Mouse (Mus musculus) MEL (cell line): ENCODE results near the gene Pjvk. TPM values are rescaled to one million over a fixed set of nuclear protein-coding genes. Genes with fewer than 3 reads are reported as not detected.

Experiments
- DNase-seq: peaks from one replicate; pipeline ENCODE4 v3.0.0; 2011; ENCODE audit warnings: low read depth, low spot score
- H3K27ac ChIP-seq: 2 replicates; pipeline ENCODE4 v1.5.1; 2012; ENCODE audit warnings: low read depth, mild to moderate bottlenecking, control low read depth, low read length, moderate library complexity; ENCODE audit not compliant: control insufficient read depth
- H3K27me3 ChIP-seq, 2 experiments: fragments of 150-350 bp in 1 of 2; sonication (generic) in 1 of 2; 2 replicates each; pipeline ENCODE4 v1.6.1; 2012; ENCODE audit warnings: low read length in 2 of 2, mild to moderate bottlenecking in 2 of 2, improper control_type of control experiment in 1 of 2, moderate library complexity in 1 of 2; ENCODE audit not compliant: insufficient read depth in 2 of 2, control insufficient read depth in 1 of 2
- H3K36me3 ChIP-seq, 2 experiments: 2 replicates each; pipeline ENCODE4 v1.6.1; 2012 to 2014; ENCODE audit warnings: low read length in 2 of 2, improper control_type of control experiment in 1 of 2, inconsistent platforms in 1 of 2, mild to moderate bottlenecking in 1 of 2; ENCODE audit not compliant: insufficient read depth in 2 of 2, control insufficient read depth in 1 of 2
- H3K4me1 ChIP-seq, 2 experiments: fragments of 150-350 bp in 1 of 2; sonication (generic) in 1 of 2; 2 replicates each; pipeline ENCODE4 v1.6.1; 2012; ENCODE audit warnings: low read length in 2 of 2, improper control_type of control experiment in 1 of 2, mild to moderate bottlenecking in 1 of 2; ENCODE audit not compliant: insufficient read depth in 2 of 2, control insufficient read depth in 1 of 2
- H3K4me3 ChIP-seq, 2 experiments: fragments of 150-350 bp in 1 of 2; sonication (generic) in 1 of 2; 2 replicates each; pipeline ENCODE4 v1.5.1; 2012; ENCODE audit warnings: low read depth in 2 of 2, low read length in 2 of 2, mild to moderate bottlenecking in 2 of 2, moderate library complexity in 2 of 2, control low read depth in 1 of 2, improper control_type of control experiment in 1 of 2; ENCODE audit not compliant: control insufficient read depth in 1 of 2, insufficient read depth in 1 of 2
- H3K79me2 ChIP-seq: 2 replicates; pipeline ENCODE4 v1.6.1; 2012; ENCODE audit warnings: mild to moderate bottlenecking, low read length, moderate library complexity; ENCODE audit not compliant: control insufficient read depth, poor library complexity, insufficient read depth
- H3K9ac ChIP-seq: 2 replicates; pipeline ENCODE4 v1.6.1; 2012; ENCODE audit warnings: low read depth, mild to moderate bottlenecking, control low read depth, low read length, moderate library complexity; ENCODE audit not compliant: control insufficient read depth, poor library complexity, severe bottlenecking
- H3K9me3 ChIP-seq: fragments of 150-350 bp; sonication (generic); replicated peaks from 2 replicates; pipeline ENCODE4 v1.6.1; 2012; ENCODE audit warnings: mild to moderate bottlenecking, low read length, improper control_type of control experiment, moderate library complexity; ENCODE audit not compliant: insufficient read depth
- BHLHE40 ChIP-seq: IDR thresholded peaks from 2 replicates; pipeline ENCODE4 v1.6.1; 2012; ENCODE audit warnings: low read depth, mild to moderate bottlenecking, inconsistent platforms, low read length, improper control_type of control experiment, borderline replicate concordance
- CHD1 ChIP-seq: IDR thresholded peaks from 2 replicates; pipeline ENCODE4 v1.6.1; 2012; ENCODE audit warnings: low read depth, mild to moderate bottlenecking, inconsistent platforms, low read length, improper control_type of control experiment
- CTCF ChIP-seq, 3 experiments: IDR thresholded peaks in 2 of 3; conservative IDR thresholded peaks in 1 of 3; 2 replicates each; pipeline ENCODE4 v1.5.1; 2011 to 2012; ENCODE audit warnings: low read length in 3 of 3, low read depth in 2 of 3, mild to moderate bottlenecking in 2 of 3, improper control_type of control experiment in 1 of 3, inconsistent platforms in 1 of 3, mixed read lengths in 1 of 3, moderate library complexity in 1 of 3; ENCODE audit not compliant: control insufficient read depth in 1 of 3, insufficient read depth in 1 of 3, poor library complexity in 1 of 3, severe bottlenecking in 1 of 3
- EP300 ChIP-seq, 2 experiments: IDR thresholded peaks; 2 replicates each; pipeline ENCODE4 v1.6.1; 2011; ENCODE audit warnings: improper control_type of control experiment in 2 of 2, low read length in 2 of 2, low read depth in 1 of 2, mild to moderate bottlenecking in 1 of 2
- ETS1 ChIP-seq: IDR thresholded peaks from 2 replicates; pipeline ENCODE4 v1.6.1; 2012; ENCODE audit warnings: low read depth, mild to moderate bottlenecking, inconsistent platforms, low read length, improper control_type of control experiment, moderate library complexity
- GATA1 ChIP-seq: IDR thresholded peaks from 2 replicates; pipeline ENCODE4 v1.6.1; 2011; ENCODE audit warnings: low read depth, low read length, improper control_type of control experiment
- HCFC1 ChIP-seq: IDR thresholded peaks from 2 replicates; pipeline ENCODE4 v1.6.1; 2012; ENCODE audit warnings: low read depth, mild to moderate bottlenecking, inconsistent platforms, low read length, improper control_type of control experiment, moderate library complexity
- JUND ChIP-seq: IDR thresholded peaks from 2 replicates; pipeline ENCODE4 v1.6.1; 2011; ENCODE audit warnings: low read depth, mild to moderate bottlenecking, improper control_type of control experiment, low read length
- KAT2A ChIP-seq: conservative IDR thresholded peaks from 2 replicates; pipeline ENCODE4 v1.6.1; 2012; ENCODE audit warnings: low read depth, low read length, improper control_type of control experiment, inconsistent platforms
- MAZ ChIP-seq: IDR thresholded peaks from 2 replicates; pipeline ENCODE4 v1.6.1; 2012; ENCODE audit warnings: low read depth, mild to moderate bottlenecking, inconsistent platforms, low read length, improper control_type of control experiment
- MXI1 ChIP-seq: IDR thresholded peaks from 2 replicates; pipeline ENCODE4 v1.6.1; 2011; ENCODE audit warnings: mild to moderate bottlenecking, low read depth, low read length, improper control_type of control experiment
- NELFE ChIP-seq: IDR thresholded peaks from 2 replicates; pipeline ENCODE4 v1.6.1; 2011; ENCODE audit warnings: low read depth, low read length, improper control_type of control experiment
- NRF1 ChIP-seq: IDR thresholded peaks from 2 replicates; pipeline ENCODE4 v1.6.1; 2014; ENCODE audit warnings: low read depth, mild to moderate bottlenecking, inconsistent platforms, low read length, improper control_type of control experiment, moderate library complexity; ENCODE audit not compliant: poor library complexity, insufficient read depth, severe bottlenecking
- POLR2A ChIP-seq, 2 experiments: IDR thresholded peaks; 2 replicates each; pipeline ENCODE4 v1.6.1; 2011 to 2012; ENCODE audit warnings: low read length in 2 of 2, mild to moderate bottlenecking in 2 of 2, control low read depth in 1 of 2, improper control_type of control experiment in 1 of 2, low read depth in 1 of 2, moderate library complexity in 1 of 2; ENCODE audit not compliant: control insufficient read depth in 1 of 2, insufficient read depth in 1 of 2, poor library complexity in 1 of 2
- POLR2AphosphoS2 ChIP-seq: IDR thresholded peaks from 2 replicates; pipeline ENCODE4 v1.6.1; 2011; ENCODE audit warnings: low read length, improper control_type of control experiment
- POLR2AphosphoS5 ChIP-seq: IDR thresholded peaks from 2 replicates; pipeline ENCODE4 v1.6.1; 2012; ENCODE audit warnings: low read depth, borderline replicate concordance, mild to moderate bottlenecking, inconsistent platforms, low read length, moderate library complexity, mixed read lengths
- TAL1 ChIP-seq: IDR thresholded peaks from 2 replicates; pipeline ENCODE4 v1.6.1; 2012; ENCODE audit warnings: mild to moderate bottlenecking, inconsistent platforms, low read length, moderate library complexity, mixed read lengths
- TBP ChIP-seq: IDR thresholded peaks from 2 replicates; pipeline ENCODE4 v1.8.0; 2011; ENCODE audit warnings: low read depth, low read length, improper control_type of control experiment
- UBTF ChIP-seq: IDR thresholded peaks from 2 replicates; pipeline ENCODE4 v1.6.1; 2012; ENCODE audit warnings: low read depth, mild to moderate bottlenecking, inconsistent platforms, low read length, improper control_type of control experiment, moderate library complexity, borderline replicate concordance; ENCODE audit not compliant: insufficient read depth
- USF2 ChIP-seq, 2 experiments: IDR thresholded peaks; 2 replicates each; pipeline ENCODE4 v1.6.1; 2011 to 2012; ENCODE audit warnings: improper control_type of control experiment in 2 of 2, low read length in 2 of 2, borderline replicate concordance in 1 of 2, inconsistent platforms in 1 of 2, low read depth in 1 of 2, mild to moderate bottlenecking in 1 of 2; ENCODE audit not compliant: insufficient read depth in 1 of 2
- ZC3H11A ChIP-seq: IDR thresholded peaks from 2 replicates; pipeline ENCODE4 v1.6.1; 2012; ENCODE audit warnings: low read depth, mild to moderate bottlenecking, inconsistent platforms, low read length, improper control_type of control experiment
- ZKSCAN1 ChIP-seq: IDR thresholded peaks from 2 replicates; pipeline ENCODE4 v1.6.1; 2012; ENCODE audit warnings: low read depth, mild to moderate bottlenecking, inconsistent platforms, low read length, improper control_type of control experiment, moderate library complexity
- ZMIZ1 ChIP-seq: IDR thresholded peaks from 2 replicates; pipeline ENCODE4 v1.6.1; 2012; ENCODE audit warnings: low read depth, mild to moderate bottlenecking, inconsistent platforms, low read length, improper control_type of control experiment, moderate library complexity
- ZNF384 ChIP-seq: IDR thresholded peaks from 2 replicates; pipeline ENCODE4 v1.6.1; 2012; ENCODE audit warnings: low read depth, mild to moderate bottlenecking, inconsistent platforms, low read length, improper control_type of control experiment
- polyA plus RNA-seq, 2 experiments: library from polyadenylated mRNA; stranded (reverse) in 1 of 2; unstranded in 1 of 2; fragments of >175 nt in 1 of 2; fragments of >200 nt in 1 of 2; gene quantifications; 2 replicates each; pipeline versions ENCODE4 v1.2.1 to v1.2.4; 2012; ENCODE audit warnings: low replicate concordance in 2 of 2, low read depth in 1 of 2; ENCODE audit not compliant: insufficient read length in 2 of 2, insufficient read depth in 1 of 2, missing spikeins in 1 of 2
- total RNA-seq: library from RNA; depleted of rRNA; stranded (reverse); fragments of 300-350 nt; gene quantifications from 2 replicates; pipeline ENCODE4 v1.2.3, GENCODE M21; 2012

The Pjvk gene
- total and polyA plus RNA-seq, 3 experiments: 0.07 TPM; not detected in 2

DNA sequence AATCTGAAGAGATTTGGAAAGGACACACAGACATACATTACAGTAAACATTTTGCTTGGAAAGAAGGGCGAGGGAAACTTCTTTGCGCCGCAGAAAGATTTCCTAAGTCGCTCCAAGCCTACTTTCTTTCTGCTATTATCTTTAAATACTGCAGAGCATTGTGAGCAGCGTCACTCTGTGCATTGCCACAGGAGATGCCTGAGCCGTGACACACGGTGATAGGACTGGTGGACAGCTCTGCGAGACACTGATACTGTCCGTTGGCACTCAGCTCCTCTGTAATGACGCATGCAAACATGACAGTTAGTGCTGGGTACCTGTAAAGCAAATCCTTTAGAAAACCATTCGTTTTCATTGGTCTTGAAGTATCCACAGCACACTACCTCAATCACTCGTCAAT lies 18.0 kb upstream of the Pjvk start:
- Histone ChIP-seq H3K9ac (no peak overlapping the region), H3K79me2 (no peaks in the 10 kb centered on the region)
- TF ChIP-seq NRF1: no peak
- TF ChIP-seq BHLHE40: no peak
- TF ChIP-seq USF2 (IDR thresholded peaks at IDR 0.05; ENCODE audit: borderline replicate concordance in 1 of 2, insufficient read depth in 1 of 2, low read depth in 1 of 2, low read length in 2 of 2): no peak
- TF ChIP-seq TAL1: no peak
- no peak for TF ChIP-seq JUND
- TF ChIP-seq CHD1: no peak
- no peak for TF ChIP-seq UBTF
- no peak for TF ChIP-seq ZKSCAN1
- no peak for TF ChIP-seq HCFC1
- TF ChIP-seq ZC3H11A: no peak
- no peak for TF ChIP-seq EP300 (IDR thresholded peaks at IDR 0.05; ENCODE audit: low read depth in 1 of 2, low read length in 2 of 2)
- no peak for TF ChIP-seq MXI1
- no peak for TF ChIP-seq POLR2AphosphoS2
- TF ChIP-seq ZNF384: no peak
- no peak for TF ChIP-seq ZMIZ1
- TF ChIP-seq, all 39 proteins: peak for 0
- Histone ChIP-seq H3K27ac (no peak overlapping the region), H3K27me3 (no peaks in the 10 kb centered on the region), H3K4me1 (no peaks in the 10 kb centered on the region), H3K36me3 (no peaks in the 10 kb centered on the region), H3K9me3 (no peaks in the 10 kb centered on the region; the same call in 1 of the 2 replicates), H3K4me3 (no peak overlapping the region)
- no peak for DNase-seq

DNA sequence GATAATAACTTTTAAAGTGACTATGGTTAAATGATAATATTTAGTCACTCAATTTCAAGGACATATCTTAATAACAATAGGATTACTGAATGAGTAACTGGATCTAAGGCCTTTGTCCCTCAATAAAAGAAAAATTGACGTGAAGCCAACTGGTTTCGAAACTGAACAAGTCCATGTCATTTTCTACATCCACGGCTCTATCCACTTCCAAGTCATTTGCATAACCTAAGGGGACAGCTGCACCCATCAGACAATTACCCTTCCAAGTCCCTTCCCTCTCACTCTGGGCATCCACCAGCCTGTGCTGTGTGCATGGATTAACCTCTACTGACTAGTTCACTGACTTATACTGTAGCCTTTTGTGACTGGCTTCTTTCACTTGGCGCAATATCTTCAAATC lies 16.7 kb upstream of the Pjvk start:
- Histone ChIP-seq H3K79me2 (no peaks in the 10 kb centered on the region), H3K4me3 (no peak overlapping the region), H3K9me3 (no peaks in the 10 kb centered on the region), H3K27ac (no peak overlapping the region), H3K36me3 (no peaks in the 10 kb centered on the region), H3K9ac (no peak overlapping the region), H3K27me3 (no peaks in the 10 kb centered on the region), H3K4me1 (no peaks in the 10 kb centered on the region)
- no peak for DNase-seq
- TF ChIP-seq MXI1: no peak
- no peak for TF ChIP-seq ZMIZ1
- no peak for TF ChIP-seq TAL1
- TF ChIP-seq POLR2A (IDR thresholded peaks at IDR 0.05; ENCODE audit: control insufficient read depth in 1 of 2, insufficient read depth in 1 of 2, low read depth in 1 of 2, low read length in 2 of 2, poor library complexity in 1 of 2): no peak
- no peak for TF ChIP-seq TBP
- TF ChIP-seq POLR2AphosphoS5: no peak
- no peak for TF ChIP-seq GATA1
- no peak for TF ChIP-seq ETS1
- no peak for TF ChIP-seq CTCF (IDR thresholded peaks at IDR 0.05 in 2 of 3, conservative IDR thresholded peaks at IDR 0.05 in 1 of 3; ENCODE audit: control insufficient read depth in 1 of 3, insufficient read depth in 1 of 3, low read depth in 2 of 3, low read length in 3 of 3, poor library complexity in 1 of 3, severe bottlenecking in 1 of 3)
- no peak for TF ChIP-seq NELFE
- TF ChIP-seq MAZ: no peak
- TF ChIP-seq KAT2A: no peak
